In genomic region chr11:70433569-70433943, GRCm38 (mm10) we compare ENCODE assay signal across 8 mouse cellular contexts. TPM values are rescaled to one million over a fixed set of nuclear protein-coding genes. Genes with fewer than 3 reads are reported as not detected.
DNase-seq lines count a peak whose midpoint lies in the region; ATAC-seq and TF ChIP-seq lines count a peak whose summit lies in the region.

No protein-coding gene starts in this region.

- no peak overlapping the region for H3K27ac ChIP-seq in kidney, postnatal 0 days
- 0 out of 2 replicates have a peak overlapping the region, but pooled peaks have one; percentile 6 for H3K27ac ChIP-seq in embryonic facial prominence, embryonic 10.5 days (replicated peaks)
- H3K27ac ChIP-seq in hindbrain, embryonic 15.5 days (replicated peaks), result no peak overlapping the region
- no peak overlapping the region; the same call in 1 of the 2 replicates for H3K27ac ChIP-seq in midbrain, embryonic 16.5 days (ENCODE audit: low read length)

- peaks cover 9% of the 10 kb centered on the region; the same call in 1 of the 2 replicates for H3K4me1 ChIP-seq in kidney, postnatal 0 days (replicated peaks; ENCODE audit: insufficient read depth, low read length)
- H3K4me1 ChIP-seq in embryonic facial prominence, embryonic 10.5 days, result peaks cover 47% of the 10 kb centered on the region
- H3K4me1 ChIP-seq in hindbrain, embryonic 15.5 days (replicated peaks), result peaks cover 36% of the 10 kb centered on the region
- peaks cover 30% of the 10 kb centered on the region for H3K4me1 ChIP-seq in midbrain, embryonic 16.5 days (ENCODE audit: control insufficient read depth, insufficient read depth, low read length)

- 74% methylated on average over 1 of the region's 1 CpGs for WGBS in kidney, postnatal 0 days
- 67% methylated on average over 1 of the region's 1 CpGs for WGBS in embryonic facial prominence, embryonic 10.5 days
- WGBS in hindbrain, embryonic 15.5 days, result 67% methylated on average over 1 of the region's 1 CpGs
- 54% methylated on average over 1 of the region's 1 CpGs for WGBS in midbrain, embryonic 16.5 days

- DNase-seq in kidney, postnatal 0 days (ENCODE audit: low spot score), result no peak
- DNase-seq in kidney, postnatal 14 days, result no peak
- DNase-seq in embryonic facial prominence, embryonic 10.5 days (ENCODE audit: low spot score), result no peak
- no peak for DNase-seq in layer of hippocampus, adult 8-10 months (ENCODE audit: low spot score in 2 of 2)
- no peak for DNase-seq in embryo, embryonic 11 days
- no peak for DNase-seq in spleen, postnatal 14 days (ENCODE audit: low spot score in 2 of 2)

- no peak for TF ChIP-seq CTCF in kidney, postnatal 0 days (IDR thresholded peaks at IDR 0.05; ENCODE audit: low read depth)

- H3K27me3 ChIP-seq in kidney, postnatal 0 days (ENCODE audit: insufficient read depth, low read length), result no peaks in the 10 kb centered on the region
- H3K27me3 ChIP-seq in embryonic facial prominence, embryonic 10.5 days (replicated peaks; ENCODE audit: low read depth, poor library complexity, severe bottlenecking), result no peaks in the 10 kb centered on the region
- no peaks in the 10 kb centered on the region for H3K27me3 ChIP-seq in hindbrain, embryonic 15.5 days
- H3K27me3 ChIP-seq in midbrain, embryonic 16.5 days (ENCODE audit: control insufficient read depth, insufficient read depth, low read depth, low read length), result no peaks in the 10 kb centered on the region

- peak overlapping the region; percentile 95; the same call in 1 of the 2 replicates for H3K4me2 ChIP-seq in kidney, postnatal 0 days (ENCODE audit: low read length)
- peak overlapping the region; percentile 78 for H3K4me2 ChIP-seq in hindbrain, embryonic 15.5 days
- H3K4me2 ChIP-seq in midbrain, embryonic 16.5 days (ENCODE audit: low read length), result peak overlapping the region; percentile 78

- H3K4me3 ChIP-seq in kidney, postnatal 0 days (replicated peaks; ENCODE audit: low read depth, low read length), result no peak overlapping the region
- peak overlapping the region; percentile 88 for H3K4me3 ChIP-seq in embryonic facial prominence, embryonic 10.5 days
- peak overlapping the region; percentile 82 for H3K4me3 ChIP-seq in hindbrain, embryonic 15.5 days
- H3K4me3 ChIP-seq in midbrain, embryonic 16.5 days (ENCODE audit: low read depth, low read length), result peak overlapping the region; percentile 73

- H3K9me3 ChIP-seq in kidney, postnatal 0 days (replicated peaks; ENCODE audit: low read length), result no peaks in the 10 kb centered on the region
- no peaks in the 10 kb centered on the region for H3K9me3 ChIP-seq in embryonic facial prominence, embryonic 10.5 days
- H3K9me3 ChIP-seq in hindbrain, embryonic 15.5 days, result no peaks in the 10 kb centered on the region
- H3K9me3 ChIP-seq in midbrain, embryonic 16.5 days (replicated peaks; ENCODE audit: control insufficient read depth, low read length, poor library complexity, severe bottlenecking), result no peaks in the 10 kb centered on the region

- H3K9ac ChIP-seq in kidney, postnatal 0 days (ENCODE audit: low read depth, low read length), result no peak overlapping the region
- H3K9ac ChIP-seq in hindbrain, embryonic 15.5 days, result peak overlapping the region; percentile 90
- H3K9ac ChIP-seq in midbrain, embryonic 16.5 days (ENCODE audit: low read depth, low read length), result peak overlapping the region; percentile 94

- ATAC-seq in kidney, postnatal 0 days (replicated peaks; ENCODE audit: low FRiP score, low read depth), result no peak
- no peak for ATAC-seq in hindbrain, embryonic 15.5 days (ENCODE audit: low FRiP score, low read depth)
- no peak for ATAC-seq in midbrain, embryonic 16.5 days

- H3K36me3 ChIP-seq in kidney, postnatal 0 days (ENCODE audit: insufficient read depth, low read length), result 0 out of 2 replicates have a peak, but pooled peaks cover 14% of the 10 kb centered on the region
- H3K36me3 ChIP-seq in embryonic facial prominence, embryonic 10.5 days (replicated peaks), result peaks cover 35% of the 10 kb centered on the region
- peaks cover 25% of the 10 kb centered on the region for H3K36me3 ChIP-seq in hindbrain, embryonic 15.5 days
- peaks cover 18% of the 10 kb centered on the region for H3K36me3 ChIP-seq in midbrain, embryonic 16.5 days (ENCODE audit: control insufficient read depth, insufficient read depth, low read length)

RNA-seq across cellular contexts. Expression of gene Arrb2, which starts 1.1 kb away (rescaled TPM):
- polyA plus RNA-seq in kidney, postnatal 0 days (2015; fragmentation: Nextera tagmentation; extraction: Ambion mirVana), result 12.0 and 13.5 TPM in 2 replicates
- polyA plus RNA-seq in embryonic facial prominence, embryonic 10.5 days (2016; fragmentation: Nextera tagmentation; extraction: Ambion mirVana), result 28.4 and 29.4 TPM in 2 replicates
- 50.3 and 57.5 TPM in 2 replicates for polyA plus RNA-seq in hindbrain, embryonic 15.5 days (2015; fragmentation: Nextera tagmentation; extraction: Ambion mirVana)
- polyA plus RNA-seq in midbrain, embryonic 16.5 days (2015; fragmentation: Nextera tagmentation; extraction: Ambion mirVana), result 52.6 and 58.9 TPM in 2 replicates
- total RNA-seq in layer of hippocampus, adult 8-10 months (2022), result 100 to 1,000 TPM in 2 of 4 experiments, 10 to 100 TPM in 2; 97.4 to 116 (median 101) TPM

RNA-seq across cellular contexts. Expression of gene Med11, which starts 18.2 kb away (rescaled TPM):
- polyA plus RNA-seq in kidney, postnatal 0 days (2015; fragmentation: Nextera tagmentation; extraction: Ambion mirVana), result 33.5 and 38.3 TPM in 2 replicates
- 44.1 TPM in 2 replicates for polyA plus RNA-seq in embryonic facial prominence, embryonic 10.5 days (2016; fragmentation: Nextera tagmentation; extraction: Ambion mirVana)
- polyA plus RNA-seq in hindbrain, embryonic 15.5 days (2015; fragmentation: Nextera tagmentation; extraction: Ambion mirVana), result 45.6 and 49.2 TPM in 2 replicates
- 44.1 and 45.9 TPM in 2 replicates for polyA plus RNA-seq in midbrain, embryonic 16.5 days (2015; fragmentation: Nextera tagmentation; extraction: Ambion mirVana)
- 10 to 100 TPM; 10.6 to 16.9 (median 15.2) TPM for total RNA-seq in layer of hippocampus, adult 8-10 months (2022)

RNA-seq across cellular contexts. Expression of gene Pelp1, which starts 23.7 kb away (rescaled TPM):
- polyA plus RNA-seq in kidney, postnatal 0 days (2015; fragmentation: Nextera tagmentation; extraction: Ambion mirVana), result 18.8 and 20.2 TPM in 2 replicates
- polyA plus RNA-seq in embryonic facial prominence, embryonic 10.5 days (2016; fragmentation: Nextera tagmentation; extraction: Ambion mirVana), result 60.7 and 62.0 TPM in 2 replicates
- 30.7 and 33.6 TPM in 2 replicates for polyA plus RNA-seq in hindbrain, embryonic 15.5 days (2015; fragmentation: Nextera tagmentation; extraction: Ambion mirVana)
- 33.0 and 35.0 TPM in 2 replicates for polyA plus RNA-seq in midbrain, embryonic 16.5 days (2015; fragmentation: Nextera tagmentation; extraction: Ambion mirVana)
- 10 to 100 TPM; 32.8 to 35.6 (median 33.8) TPM for total RNA-seq in layer of hippocampus, adult 8-10 months (2022)

RNA-seq across cellular contexts. Expression of gene Zmynd15, which starts 25.7 kb away (rescaled TPM):
- 0.82 and 1.5 TPM in 2 replicates for polyA plus RNA-seq in kidney, postnatal 0 days (2015; fragmentation: Nextera tagmentation; extraction: Ambion mirVana)
- polyA plus RNA-seq in embryonic facial prominence, embryonic 10.5 days (2016; fragmentation: Nextera tagmentation; extraction: Ambion mirVana), result 0.16 and 0.45 TPM in 2 replicates
- polyA plus RNA-seq in hindbrain, embryonic 15.5 days (2015; fragmentation: Nextera tagmentation; extraction: Ambion mirVana), result 0.77 and 0.90 TPM in 2 replicates
- polyA plus RNA-seq in midbrain, embryonic 16.5 days (2015; fragmentation: Nextera tagmentation; extraction: Ambion mirVana), result 0.35 and 0.49 TPM in 2 replicates
- 1 to 10 TPM in 2 of 4 experiments, under 1 TPM in 2; 0.45 to 2.0 (median 1.1) TPM for total RNA-seq in layer of hippocampus, adult 8-10 months (2022)

RNA-seq across cellular contexts. Expression of gene Cxcl16, which starts 26.2 kb away (rescaled TPM):
- 16.7 and 17.6 TPM in 2 replicates for polyA plus RNA-seq in kidney, postnatal 0 days (2015; fragmentation: Nextera tagmentation; extraction: Ambion mirVana)
- polyA plus RNA-seq in embryonic facial prominence, embryonic 10.5 days (2016; fragmentation: Nextera tagmentation; extraction: Ambion mirVana), result 0.39 and 0.65 TPM in 2 replicates
- 5.2 and 6.1 TPM in 2 replicates for polyA plus RNA-seq in hindbrain, embryonic 15.5 days (2015; fragmentation: Nextera tagmentation; extraction: Ambion mirVana)
- polyA plus RNA-seq in midbrain, embryonic 16.5 days (2015; fragmentation: Nextera tagmentation; extraction: Ambion mirVana), result 1.7 and 2.6 TPM in 2 replicates
- total RNA-seq in layer of hippocampus, adult 8-10 months (2022), result 1 to 10 TPM; 1.4 to 6.7 (median 3.5) TPM
